Comparison of ENCODE assay signal across 9 mouse cellular contexts in genomic region chr7:16618661-16619211, GRCm38 (mm10). TPM values are rescaled to one million over a fixed set of nuclear protein-coding genes. Genes with fewer than 3 reads are reported as not detected.
DNase-seq lines count a peak whose midpoint lies in the region; ATAC-seq and TF ChIP-seq lines count a peak whose summit lies in the region.
"Had no signal": no experiment of that assay in that cellular context is flagged by ENCODE, and none has a peak within 500 bp of the region (broad histone marks: within the 10 kb centered on the region; RNA-seq: fewer than 3 reads in every experiment).

No protein-coding gene starts in this region.

- no peak for ATAC-seq in hindbrain, embryonic 15.5 days (ENCODE audit: low FRiP score, low read depth)
- ATAC-seq in limb, embryonic 11.5 days (ENCODE audit: insufficient number of reproducible peaks, low FRiP score, low TSS enrichment, low read depth) = no peak
- ATAC-seq in midbrain, embryonic 12.5 days (ENCODE audit: low FRiP score, low read depth) = no peak
- no peak for ATAC-seq in inflammation-experienced regulatory T-cells, adult 6 months

- peaks cover 5% of the 10 kb centered on the region; the same call in 1 of the 2 replicates for H3K27me3 ChIP-seq in hindbrain, embryonic 15.5 days
- H3K27me3 ChIP-seq in limb, embryonic 11.5 days (ENCODE audit: control insufficient read depth, insufficient read depth, low read length) = no peaks in the 10 kb centered on the region
- H3K27me3 ChIP-seq in midbrain, embryonic 12.5 days = peaks cover 25% of the 10 kb centered on the region

- peaks cover 19% of the 10 kb centered on the region for H3K4me1 ChIP-seq in hindbrain, embryonic 15.5 days (replicated peaks)
- peaks cover 11% of the 10 kb centered on the region; the same call in 1 of the 2 replicates for H3K4me1 ChIP-seq in limb, embryonic 11.5 days (ENCODE audit: control insufficient read depth, insufficient read depth, low read length)
- H3K4me1 ChIP-seq in midbrain, embryonic 12.5 days = peaks cover 17% of the 10 kb centered on the region

- H3K27ac ChIP-seq in gastrocnemius, adult 2 months = peak overlapping the region; percentile 76
- H3K27ac ChIP-seq in hindbrain, embryonic 15.5 days (replicated peaks) = no peak overlapping the region
- H3K27ac ChIP-seq in limb, embryonic 11.5 days (replicated peaks; ENCODE audit: low read depth, low read length) = no peak overlapping the region
- H3K27ac ChIP-seq in midbrain, embryonic 12.5 days (replicated peaks) = no peak overlapping the region

- H3K36me3 ChIP-seq in hindbrain, embryonic 15.5 days = no peaks in the 10 kb centered on the region
- no peaks in the 10 kb centered on the region for H3K36me3 ChIP-seq in limb, embryonic 11.5 days (ENCODE audit: control insufficient read depth, insufficient read depth, low read length)
- H3K36me3 ChIP-seq in midbrain, embryonic 12.5 days = no peaks in the 10 kb centered on the region

- H3K9me3 ChIP-seq in hindbrain, embryonic 15.5 days = no peaks in the 10 kb centered on the region
- H3K9me3 ChIP-seq in limb, embryonic 11.5 days (ENCODE audit: control insufficient read depth, low read length) = no peaks in the 10 kb centered on the region
- no peaks in the 10 kb centered on the region for H3K9me3 ChIP-seq in midbrain, embryonic 12.5 days

- DNase-seq in T-cell, adult 2 months (ENCODE audit: low spot score) = peak; percentile 39
- DNase-seq in cerebellum, adult 9-11 months = peak; percentile 67
- peak; percentile 85 for DNase-seq in gastrocnemius, adult 2 months
- peak; percentile 72 for DNase-seq in limb, embryonic 11.5 days (ENCODE audit: low spot score)
- DNase-seq in spleen, postnatal 4 days (ENCODE audit: low spot score in 2 of 2) = peak; percentile 50 to 75

- peak overlapping the region; percentile 68 for H3K4me3 ChIP-seq in gastrocnemius, adult 2 months
- H3K4me3 ChIP-seq in hindbrain, embryonic 15.5 days = peak overlapping the region; percentile 27
- peak overlapping the region; percentile 16 for H3K4me3 ChIP-seq in limb, embryonic 11.5 days (ENCODE audit: low read depth, low read length)
- peak overlapping the region; percentile 27 for H3K4me3 ChIP-seq in midbrain, embryonic 12.5 days

- 2% methylated on average over 30 of the region's 30 CpGs for WGBS in hindbrain, embryonic 15.5 days
- 2% methylated on average over 30 of the region's 30 CpGs for WGBS in limb, embryonic 11.5 days
- WGBS in midbrain, embryonic 12.5 days = under 1% methylated on average over 30 of the region's 30 CpGs

- intact Hi-C loops in gastrocnemius, adult 2 months (cut with DNase I) = loop anchor here (1.0 to 5.0 kb wide), 4 partner anchors 126 to 321 kb away; no protein-coding TSS in a partner anchor

- peak overlapping the region; percentile 51 for H3K4me2 ChIP-seq in hindbrain, embryonic 15.5 days
- peak overlapping the region; percentile 42 for H3K4me2 ChIP-seq in limb, embryonic 11.5 days (ENCODE audit: low read depth, severe bottlenecking)
- H3K4me2 ChIP-seq in midbrain, embryonic 12.5 days (replicated peaks) = peak overlapping the region; percentile 48

- TF ChIP-seq CTCF in gastrocnemius, adult 2 months (IDR thresholded peaks at IDR 0.05) = peak; percentile 86

- 0 out of 2 replicates have a peak overlapping the region, but pooled peaks have one; percentile 4 for H3K9ac ChIP-seq in hindbrain, embryonic 15.5 days
- no peak overlapping the region for H3K9ac ChIP-seq in limb, embryonic 11.5 days (ENCODE audit: low read length)
- H3K9ac ChIP-seq in midbrain, embryonic 12.5 days (replicated peaks) = no peak overlapping the region; the same call in 1 of the 2 replicates

RNA-seq across cellular contexts. Expression of gene Arhgap35, which starts 3.9 kb away (rescaled TPM):
- 10 to 100 TPM; 19.3 to 20.6 TPM for total RNA-seq in gastrocnemius, adult 2 months (2021)
- 33.0 and 33.8 TPM in 2 replicates for polyA plus RNA-seq in hindbrain, embryonic 15.5 days (2015; fragmentation: Nextera tagmentation; extraction: Ambion mirVana)
- polyA plus RNA-seq in limb, embryonic 11.5 days (2014; fragmentation: Nextera tagmentation; extraction: Ambion mirVana) = 31.0 and 36.5 TPM in 2 replicates
- 39.1 and 40.2 TPM in 2 replicates for polyA plus RNA-seq in midbrain, embryonic 12.5 days (2016; fragmentation: Nextera tagmentation; extraction: Ambion mirVana)
- 1 to 10 TPM; 1.4 to 3.9 (median 2.5) TPM for polyA plus RNA-seq in inflammation-experienced regulatory T-cells, adult 6 months (2017; shearing (Covaris generic))

RNA-seq across cellular contexts. Expression of gene Ceacam15, which starts 56.8 kb away (rescaled TPM):
- total RNA-seq in gastrocnemius, adult 2 months (2021) = not detected
- polyA plus RNA-seq in hindbrain, embryonic 15.5 days (2015; fragmentation: Nextera tagmentation; extraction: Ambion mirVana) = not detected in 2 replicates
- not detected in 2 replicates for polyA plus RNA-seq in limb, embryonic 11.5 days (2014; fragmentation: Nextera tagmentation; extraction: Ambion mirVana)
- polyA plus RNA-seq in midbrain, embryonic 12.5 days (2016; fragmentation: Nextera tagmentation; extraction: Ambion mirVana) = not detected in 2 replicates
- 1 to 10 TPM in 2 of 3 experiments, not detected in 1; 1.3 TPM for polyA plus RNA-seq in inflammation-experienced regulatory T-cells, adult 6 months (2017; shearing (Covaris generic))
- total RNA-seq: left cerebral cortex, postnatal 10 days had no signal

Comparison
In these comparisons a context has a peak if more than half of its experiments do, and no peak if none do; other contexts are left out.
1. H3K4me3 ChIP-seq: peak in every context shown above with its lines; median percentile 68 in gastrocnemius, adult 2 months; 27 in hindbrain, embryonic 15.5 days; 27 in midbrain, embryonic 12.5 days; 16 in limb, embryonic 11.5 days.